Mouse (Mus musculus): ENCODE measurements around the gene Shtn1. TPM values are rescaled to one million over a fixed set of nuclear protein-coding genes. Genes with fewer than 3 reads are reported as not detected.

The Shtn1 gene
- polyA plus RNA-seq, 1 experiment from 2014 or later: 0.94 TPM

DNA sequence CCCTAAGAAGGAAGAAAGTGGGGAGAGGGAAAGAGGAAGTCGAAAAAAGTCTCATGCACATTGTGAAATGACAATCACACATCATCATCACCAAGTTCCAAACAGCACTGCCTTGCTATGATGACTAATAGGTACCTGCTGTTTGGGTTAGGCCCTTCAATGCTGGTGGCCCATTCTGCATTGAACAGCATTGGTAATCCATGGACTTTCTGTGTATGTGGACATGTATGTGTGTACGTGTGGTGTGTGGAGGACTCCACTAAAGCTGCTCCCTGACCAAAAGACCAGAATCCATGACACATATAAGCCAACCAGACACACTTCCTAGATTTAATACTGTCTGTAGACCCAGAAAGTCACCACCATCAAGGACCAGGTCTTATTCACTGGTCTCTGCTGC, 3.9 kb downstream of the Shtn1 start:
- H3K36me3 ChIP-seq: no peaks in the 10 kb centered on the region
- ATAC-seq (ENCODE audit: insufficient number of reproducible peaks, insufficient read depth, low FRiP score, low TSS enrichment, low read depth): no peak
- 91% methylated on average over 2 of the region's 2 CpGs for WGBS
- H3K4me3 ChIP-seq (replicated peaks): no peak overlapping the region
- no peak overlapping the region for H3K27ac ChIP-seq
- H3K9ac ChIP-seq (replicated peaks): no peak overlapping the region
- H3K27me3 ChIP-seq: peaks cover 42% of the 10 kb centered on the region
- no peak overlapping the region for H3K4me2 ChIP-seq
- no peaks in the 10 kb centered on the region for H3K9me3 ChIP-seq
- H3K4me1 ChIP-seq (replicated peaks): peaks cover 4% of the 10 kb centered on the region; the same call in 1 of the 2 replicates

DNA sequence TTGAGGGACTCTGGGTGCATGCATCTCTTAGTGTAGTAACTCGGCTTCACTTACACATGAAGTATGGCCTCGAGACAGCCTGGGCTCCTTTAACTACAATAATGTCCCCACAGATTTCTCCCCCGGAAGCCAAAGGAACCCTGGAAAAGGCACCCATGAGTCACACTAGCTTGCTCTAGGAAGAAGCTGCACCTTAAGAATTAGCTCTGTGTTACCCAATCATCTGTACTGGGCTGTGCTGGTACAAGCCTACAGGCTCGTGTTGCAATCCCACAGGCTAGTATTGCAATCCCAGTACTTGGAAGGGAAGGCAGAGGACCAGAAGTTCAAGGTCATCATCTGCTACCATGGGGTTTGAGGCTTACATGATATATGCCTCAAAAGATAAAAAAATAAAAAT, 4.5 kb downstream of the Shtn1 start:
- Histone ChIP-seq H3K4me2 (no peak overlapping the region), H3K27ac (no peak overlapping the region), H3K4me1 (replicated peaks) (peaks cover 4% of the 10 kb centered on the region; the same call in 1 of the 2 replicates), H3K9me3 (no peaks in the 10 kb centered on the region), H3K9ac (replicated peaks) (no peak overlapping the region), H3K36me3 (no peaks in the 10 kb centered on the region), H3K27me3 (peaks cover 36% of the 10 kb centered on the region), H3K4me3 (replicated peaks) (no peak overlapping the region)
- 86% methylated on average over 4 of the region's 4 CpGs for WGBS
- ATAC-seq (ENCODE audit: insufficient number of reproducible peaks, insufficient read depth, low FRiP score, low TSS enrichment, low read depth): no peak

DNA sequence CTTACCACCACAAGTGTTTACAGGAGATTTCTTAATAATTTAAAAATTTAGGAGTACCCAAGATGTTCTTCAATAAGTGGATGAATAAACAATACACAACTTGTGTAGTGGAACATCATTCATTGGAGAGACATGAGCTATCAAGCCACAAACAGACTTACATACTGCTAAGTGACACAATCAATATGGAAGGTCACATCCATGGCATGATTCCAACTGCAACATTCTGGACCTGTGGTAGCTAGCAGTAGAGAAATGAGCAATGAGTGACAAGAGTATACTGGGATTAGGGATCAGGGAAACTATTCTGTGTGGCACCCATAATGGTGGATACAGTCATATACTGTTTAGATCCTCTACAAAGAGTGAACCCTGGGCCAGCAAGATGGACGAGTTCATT, 8.2 kb downstream of the Shtn1 start:
- Histone ChIP-seq H3K4me3 (replicated peaks) (no peak overlapping the region), H3K9me3 (0 out of 2 replicates have a peak, but pooled peaks cover 4% of the 10 kb centered on the region), H3K36me3 (no peaks in the 10 kb centered on the region), H3K4me2 (no peak overlapping the region), H3K4me1 (replicated peaks) (no peaks in the 10 kb centered on the region), H3K27me3 (no peaks in the 10 kb centered on the region; the same call in 1 of the 2 replicates), H3K9ac (replicated peaks) (no peak overlapping the region), H3K27ac (no peak overlapping the region)
- no peak for ATAC-seq (ENCODE audit: insufficient number of reproducible peaks, insufficient read depth, low FRiP score, low TSS enrichment, low read depth)
- 73% methylated on average over 1 of the region's 1 CpGs for WGBS

DNA sequence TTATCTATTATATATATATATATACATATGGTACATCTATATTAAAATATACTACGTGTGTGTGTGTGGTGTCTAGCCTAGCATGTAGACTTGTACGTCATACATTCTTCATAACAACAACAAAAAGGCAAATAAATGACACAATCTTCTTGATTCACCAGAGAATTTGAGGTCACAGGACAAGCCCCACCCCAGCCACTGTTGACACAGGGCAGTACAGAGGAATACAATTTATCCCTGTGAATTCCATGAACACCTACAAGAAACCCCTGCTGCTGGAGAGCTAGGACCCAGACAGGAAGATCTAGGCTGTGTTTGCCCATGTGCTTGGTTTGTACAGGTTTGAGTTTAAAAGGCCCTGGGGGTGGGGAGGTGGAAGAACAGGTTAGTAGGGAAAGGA, 9.2 kb downstream of the Shtn1 start:
- Histone ChIP-seq H3K27ac (no peak overlapping the region), H3K4me3 (replicated peaks) (no peak overlapping the region), H3K4me2 (no peak overlapping the region), H3K9ac (replicated peaks) (no peak overlapping the region), H3K27me3 (no peaks in the 10 kb centered on the region; the same call in 1 of the 2 replicates), H3K4me1 (replicated peaks) (no peaks in the 10 kb centered on the region), H3K9me3 (0 out of 2 replicates have a peak, but pooled peaks cover 4% of the 10 kb centered on the region), H3K36me3 (no peaks in the 10 kb centered on the region)
- ATAC-seq (ENCODE audit: insufficient number of reproducible peaks, insufficient read depth, low FRiP score, low TSS enrichment, low read depth): no peak
- WGBS: 84% methylated on average over 2 of the region's 2 CpGs

DNA sequence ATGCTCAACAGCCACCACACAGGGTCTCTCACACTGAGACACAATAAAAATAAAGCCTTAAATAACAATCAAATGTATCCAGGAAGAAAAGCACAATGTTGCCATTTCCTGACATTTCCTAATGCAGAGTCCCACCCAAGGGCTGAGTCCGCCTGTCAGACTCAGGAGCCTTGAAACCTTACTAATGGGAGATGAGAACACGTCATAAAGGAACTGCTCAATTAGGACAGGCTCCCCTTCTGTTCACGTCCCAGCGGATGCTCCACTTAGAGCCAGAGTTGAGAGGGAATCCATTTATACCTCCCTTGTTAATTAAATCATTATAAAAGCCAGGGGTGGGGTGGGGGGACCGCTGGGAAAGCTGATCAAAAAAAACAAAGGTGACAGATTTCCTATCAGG, 9.8 kb downstream of the Shtn1 start:
- 0 out of 2 replicates have a peak, but pooled peaks cover 4% of the 10 kb centered on the region for H3K9me3 ChIP-seq
- no peak for ATAC-seq (ENCODE audit: insufficient number of reproducible peaks, insufficient read depth, low FRiP score, low TSS enrichment, low read depth)
- H3K9ac ChIP-seq (replicated peaks): no peak overlapping the region
- H3K4me2 ChIP-seq: no peak overlapping the region
- no peaks in the 10 kb centered on the region for H3K4me1 ChIP-seq (replicated peaks)
- H3K27me3 ChIP-seq: no peaks in the 10 kb centered on the region; the same call in 1 of the 2 replicates
- H3K36me3 ChIP-seq: no peaks in the 10 kb centered on the region
- WGBS: 46% methylated on average over 5 of the region's 5 CpGs
- no peak overlapping the region for H3K4me3 ChIP-seq (replicated peaks)
- H3K27ac ChIP-seq: no peak overlapping the region

DNA sequence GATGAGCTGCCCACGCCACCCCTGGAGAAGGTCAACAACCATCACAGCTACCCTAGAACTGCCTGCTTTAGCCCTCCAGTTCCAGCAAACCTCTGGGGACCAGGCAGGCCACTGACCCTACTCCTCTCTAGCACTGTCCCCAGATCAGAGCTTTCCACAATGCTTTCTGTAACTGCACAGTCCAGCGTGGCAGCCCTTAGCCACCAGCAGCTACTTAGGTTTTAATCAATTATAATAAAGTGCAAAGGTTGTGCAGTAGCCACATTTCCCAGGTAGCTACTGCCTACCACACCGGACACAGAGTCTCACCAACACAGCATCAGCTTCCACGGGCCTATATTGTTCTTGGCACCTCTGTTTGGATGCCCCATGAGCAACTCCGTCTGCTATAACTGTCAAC, 11.3 kb downstream of the Shtn1 start:
- Histone ChIP-seq H3K27me3 (no peaks in the 10 kb centered on the region), H3K36me3 (no peaks in the 10 kb centered on the region), H3K9me3 (0 out of 2 replicates have a peak, but pooled peaks cover 4% of the 10 kb centered on the region), H3K4me2 (no peak overlapping the region), H3K4me1 (replicated peaks) (no peaks in the 10 kb centered on the region), H3K9ac (replicated peaks) (no peak overlapping the region), H3K27ac (no peak overlapping the region), H3K4me3 (replicated peaks) (no peak overlapping the region)
- WGBS: 88% methylated on average over 5 of the region's 5 CpGs
- ATAC-seq (ENCODE audit: insufficient number of reproducible peaks, insufficient read depth, low FRiP score, low TSS enrichment, low read depth): no peak

DNA sequence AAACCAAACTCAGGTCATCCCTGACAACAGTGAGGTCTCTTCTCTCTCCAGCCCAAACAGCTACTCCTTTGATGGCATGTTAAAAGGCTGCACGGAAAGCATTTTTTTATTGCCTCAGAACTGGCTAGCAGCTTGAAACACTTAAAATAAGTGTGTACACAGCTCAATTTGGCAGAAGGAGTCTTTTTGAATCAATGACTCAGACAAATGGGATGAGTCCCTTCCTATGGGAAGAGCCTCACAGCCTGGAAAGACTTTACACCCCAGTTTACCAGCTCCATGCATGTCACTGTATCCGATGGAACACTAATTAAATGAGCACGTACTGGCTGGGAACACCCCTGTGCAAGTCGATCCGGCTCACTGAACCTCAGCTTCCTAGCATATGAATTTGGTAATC, 12.3 kb downstream of the Shtn1 start:
- Histone ChIP-seq H3K9ac (replicated peaks) (no peak overlapping the region), H3K9me3 (0 out of 2 replicates have a peak, but pooled peaks cover 4% of the 10 kb centered on the region), H3K27me3 (no peaks in the 10 kb centered on the region), H3K4me3 (replicated peaks) (no peak overlapping the region), H3K4me1 (replicated peaks) (no peaks in the 10 kb centered on the region), H3K36me3 (no peaks in the 10 kb centered on the region), H3K4me2 (no peak overlapping the region), H3K27ac (no peak overlapping the region)
- 70% methylated on average over 5 of the region's 5 CpGs for WGBS
- no peak for ATAC-seq (ENCODE audit: insufficient number of reproducible peaks, insufficient read depth, low FRiP score, low TSS enrichment, low read depth)

DNA sequence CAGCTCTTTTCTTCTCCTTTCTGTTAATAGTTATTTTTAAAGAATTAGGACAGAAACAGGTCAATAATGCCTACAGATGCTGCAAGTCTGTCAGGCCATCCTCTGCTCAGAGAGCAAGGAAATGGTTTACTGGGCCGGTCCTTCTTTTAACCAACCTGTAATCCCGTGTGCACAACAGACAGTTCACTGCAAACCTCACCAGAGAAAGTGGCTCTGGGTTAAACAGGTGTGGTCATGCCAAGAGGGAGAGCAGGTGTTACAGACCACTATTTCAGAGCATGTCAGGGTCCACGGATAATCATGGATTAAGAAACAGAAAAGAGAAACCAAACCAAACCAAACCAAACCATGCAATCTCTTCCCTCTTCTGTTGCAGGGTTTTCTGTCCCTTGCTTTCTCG, 17.8 kb downstream of the Shtn1 start:
- Histone ChIP-seq H3K9ac (replicated peaks) (no peak overlapping the region), H3K4me2 (no peak overlapping the region), H3K4me3 (replicated peaks) (no peak overlapping the region), H3K9me3 (no peaks in the 10 kb centered on the region), H3K36me3 (no peaks in the 10 kb centered on the region), H3K27me3 (no peaks in the 10 kb centered on the region), H3K27ac (no peak overlapping the region), H3K4me1 (replicated peaks) (no peaks in the 10 kb centered on the region; the same call in 1 of the 2 replicates)
- 82% methylated on average over 4 of the region's 4 CpGs for WGBS
- no peak for ATAC-seq (ENCODE audit: insufficient number of reproducible peaks, insufficient read depth, low FRiP score, low TSS enrichment, low read depth)

DNA sequence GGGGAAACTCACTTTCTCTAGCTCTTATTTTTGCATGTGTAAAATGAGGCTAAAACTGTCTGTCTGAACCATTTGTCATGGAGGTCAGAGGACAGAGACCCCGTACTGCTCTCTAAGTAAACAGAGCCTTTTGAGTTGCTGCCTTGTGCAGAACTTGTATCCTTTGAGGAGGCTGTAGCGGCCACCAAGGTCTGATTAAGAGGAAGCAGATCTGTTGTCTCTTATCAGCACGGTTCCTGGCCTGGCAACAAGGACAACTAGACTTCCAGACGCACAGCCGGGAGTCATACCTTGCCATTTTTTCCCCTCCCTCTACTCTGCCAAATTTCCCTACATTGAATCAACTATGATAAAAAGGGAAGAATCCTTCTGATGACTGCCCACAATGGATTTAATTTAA, 18.5 kb downstream of the Shtn1 start:
- Histone ChIP-seq H3K9me3 (no peaks in the 10 kb centered on the region), H3K27me3 (no peaks in the 10 kb centered on the region), H3K36me3 (no peaks in the 10 kb centered on the region), H3K4me2 (no peak overlapping the region), H3K4me1 (replicated peaks) (peaks cover 7% of the 10 kb centered on the region), H3K4me3 (replicated peaks) (no peak overlapping the region), H3K9ac (replicated peaks) (no peak overlapping the region), H3K27ac (no peak overlapping the region)
- WGBS: 31% methylated on average over 5 of the region's 5 CpGs
- ATAC-seq (ENCODE audit: insufficient number of reproducible peaks, insufficient read depth, low FRiP score, low TSS enrichment, low read depth): no peak

DNA sequence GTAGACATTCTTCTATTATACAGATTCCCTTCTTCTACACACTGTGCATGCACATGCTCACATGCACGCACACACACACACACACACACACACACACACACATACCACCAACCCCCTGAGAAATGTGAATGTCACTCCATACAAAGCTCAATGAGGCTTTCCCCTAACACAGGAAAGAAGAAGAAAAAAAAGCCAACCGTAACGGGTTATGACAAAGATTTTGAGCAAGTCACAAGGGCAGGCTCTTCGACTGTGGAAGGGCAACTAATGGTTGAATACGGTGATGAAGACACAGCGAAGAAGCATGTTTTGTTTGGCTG, 21.3 kb downstream of the Shtn1 start:
- H3K9ac ChIP-seq (replicated peaks): no peak overlapping the region
- no peak overlapping the region for H3K4me2 ChIP-seq
- H3K9me3 ChIP-seq: no peaks in the 10 kb centered on the region
- ATAC-seq (ENCODE audit: insufficient number of reproducible peaks, insufficient read depth, low FRiP score, low TSS enrichment, low read depth): no peak
- no peak overlapping the region for H3K27ac ChIP-seq
- 94% methylated on average over 6 of the region's 6 CpGs for WGBS
- H3K4me3 ChIP-seq (replicated peaks): no peak overlapping the region
- no peaks in the 10 kb centered on the region for H3K36me3 ChIP-seq
- no peaks in the 10 kb centered on the region for H3K27me3 ChIP-seq
- peaks cover 14% of the 10 kb centered on the region for H3K4me1 ChIP-seq (replicated peaks)

DNA sequence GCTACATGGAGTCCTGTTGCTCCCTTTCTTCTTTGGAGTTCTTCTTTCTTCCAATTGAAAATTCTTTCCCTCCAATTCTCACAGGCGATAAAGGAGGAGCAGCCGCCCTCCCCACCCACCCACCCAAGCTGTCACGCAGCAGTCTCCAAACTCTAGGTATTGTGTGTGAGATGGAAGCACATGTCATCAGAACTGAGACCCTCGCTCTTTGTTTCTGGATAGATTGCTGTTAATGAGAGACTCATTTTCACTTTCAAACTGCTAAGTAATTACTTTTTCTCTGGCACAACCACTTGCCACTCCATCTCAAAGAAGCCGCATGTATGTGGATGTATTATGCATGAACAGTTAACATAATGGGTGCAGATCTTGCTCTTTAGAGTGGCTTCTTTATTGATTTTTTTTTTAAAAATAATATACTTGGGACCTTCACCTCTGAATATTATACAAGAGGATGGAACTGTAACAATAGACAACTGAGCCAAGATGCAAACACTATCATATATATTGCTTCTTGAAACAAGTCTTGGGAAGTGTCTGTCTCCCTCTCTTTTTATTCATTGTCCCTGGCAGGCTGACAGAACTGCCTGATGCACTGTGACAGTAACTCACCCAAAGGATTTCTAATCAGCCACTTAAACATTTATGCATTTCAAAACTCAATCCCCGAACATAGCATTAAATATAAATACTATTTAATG, 21.8 kb downstream of the Shtn1 start:
- Histone ChIP-seq H3K4me3 (replicated peaks) (no peak overlapping the region), H3K9ac (replicated peaks) (no peak overlapping the region), H3K4me1 (replicated peaks) (peaks cover 14% of the 10 kb centered on the region), H3K27ac (no peak overlapping the region), H3K27me3 (no peaks in the 10 kb centered on the region), H3K36me3 (no peaks in the 10 kb centered on the region), H3K4me2 (no peak overlapping the region), H3K9me3 (no peaks in the 10 kb centered on the region)
- WGBS: 96% methylated on average over 6 of the region's 6 CpGs
- no peak for ATAC-seq (ENCODE audit: insufficient number of reproducible peaks, insufficient read depth, low FRiP score, low TSS enrichment, low read depth)
